Mouse (Mus musculus): ENCODE results near the gene Il2rb. TPM values are rescaled to one million over a fixed set of nuclear protein-coding genes. Genes with fewer than 3 reads are reported as not detected.

Il2rb gene
- 1.2 and 1.5 TPM in 2 replicates for polyA plus RNA-seq (2012; rRNA removed)

GRCm38 (mm10) chr15:78494968-78495406, at the start of gene Il2rb:
Gene Il2rb, minus strand, starts transcription at chr15:78495271.

GRCm38 (mm10) chr15:78544561-78545001, 49.5 kb upstream of the Il2rb start, which contains the start of gene Sstr3:
Gene Sstr3, minus strand, starts transcription at chr15:78544685.

GRCm38 (mm10) chr15:78530671-78531450, 35.8 kb upstream of the Il2rb start, which contains the start of gene C1qtnf6:
Gene C1qtnf6, minus strand, starts transcription at chr15:78531416.

GRCm38 (mm10) chr15:78468379-78468937, 26.6 kb downstream of the Il2rb start, which contains the start of gene Tmprss6:
Gene Tmprss6, minus strand, starts transcription at chr15:78468634.

Other genes with a start within 250 kb of the Il2rb start
- gene Csf2rb2, start 189.6 kb downstream of the Il2rb start, polyA plus RNA-seq (2012; rRNA removed): 3.1 and 3.7 TPM in 2 replicates
- 6.9 and 10.0 TPM in 2 replicates for gene Csf2rb, start 169.5 kb downstream of the Il2rb start, polyA plus RNA-seq (2012; rRNA removed)
- 0.03 and 0.05 TPM in 2 replicates for gene Tex33, start 99.4 kb downstream of the Il2rb start, polyA plus RNA-seq (2012; rRNA removed)
- gene Tst, start 89.4 kb downstream of the Il2rb start, polyA plus RNA-seq (2012; rRNA removed): 310 and 330 TPM in 2 replicates
- 122 and 136 TPM in 2 replicates for gene Mpst, start 88.9 kb downstream of the Il2rb start, polyA plus RNA-seq (2012; rRNA removed)
- gene Kctd17, start 66.7 kb downstream of the Il2rb start, polyA plus RNA-seq (2012; rRNA removed): 9.7 and 14.1 TPM in 2 replicates
- gene Tmprss6, start 26.6 kb downstream of the Il2rb start, polyA plus RNA-seq (2012; rRNA removed): 74.6 and 84.1 TPM in 2 replicates
- gene C1qtnf6, start 36.1 kb upstream of the Il2rb start, polyA plus RNA-seq (2012; rRNA removed): 7.3 and 8.1 TPM in 2 replicates
- gene Sstr3, start 49.4 kb upstream of the Il2rb start, polyA plus RNA-seq (2012; rRNA removed): 0.01 and 0.12 TPM in 2 replicates
- gene Rac2, start 77.5 kb upstream of the Il2rb start, polyA plus RNA-seq (2012; rRNA removed): 87.3 and 91.4 TPM in 2 replicates
- gene Cyth4, start 101.8 kb upstream of the Il2rb start, polyA plus RNA-seq (2012; rRNA removed): 9.2 and 9.6 TPM in 2 replicates
- not detected in 2 replicates for gene Elfn2, start 223.5 kb upstream of the Il2rb start, polyA plus RNA-seq (2012; rRNA removed)

All from liver, embryonic 18 days (tissue).